Mouse (Mus musculus) gastrocnemius, adult 8-10 months (tissue): ENCODE results near the gene Mogs. TPM values are rescaled to one million over a fixed set of nuclear protein-coding genes. Genes with fewer than 3 reads are reported as not detected.
"Not testable (repeated sequence)": the region's sequence is repeated elsewhere in the genome, so short reads cannot be mapped to it uniquely, and the experiment has no call there.

Experiments
- DNase-seq, 2 experiments: peaks; one replicate each; pipeline ENCODE4 v3.0.0; 2022; ENCODE audit warnings: low spot score in 2 of 2
- microRNA-seq: library from miRNA; unstranded; fragments of <30 nt; microRNA quantifications from one replicate; pipeline ENCODE4 v1.2.0, GENCODE M21; 2022
- total RNA-seq, 4 experiments: library from RNA; stranded (reverse); gene quantifications; 2 replicates each; pipeline ENCODE4 v1.2.4; 2022

The Mogs gene
- total RNA-seq, 4 experiments from 2014 or later, result 5.3 to 5.9 (median 5.5) TPM

GRCm38 (mm10) chr6:83145209-83145608 is 29.9 kb downstream of the Mogs start:
- DNase-seq, result no peak

- no peak for DNase-seq
Measured at GRCm38 (mm10) chr6:83145805-83146204, 30.5 kb downstream of the Mogs start.

GRCm38 (mm10) chr6:83147280-83147679 is 32.0 kb downstream of the Mogs start:
- DNase-seq, result no peak

DNA sequence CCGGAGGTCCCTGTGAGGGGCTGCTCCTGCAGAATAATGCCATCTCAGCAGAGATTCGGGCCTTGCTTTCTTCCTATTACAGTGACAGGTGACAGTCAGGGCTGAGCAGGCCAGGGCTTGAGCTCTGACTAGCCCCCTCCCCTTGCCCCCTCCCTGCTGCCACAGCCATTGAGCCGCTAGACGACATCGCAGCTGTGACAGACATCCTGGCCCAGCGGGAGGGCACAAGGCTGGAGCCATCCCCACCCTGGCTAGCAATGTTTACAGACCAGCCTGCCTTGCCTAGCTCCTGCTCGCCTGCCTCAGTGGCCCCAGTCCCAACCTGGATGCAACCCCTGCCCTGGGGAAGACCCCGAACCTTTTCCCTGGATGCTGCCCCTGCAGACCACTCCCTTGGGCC is 36.4 kb downstream of the Mogs start:
- no peak for DNase-seq

DNA sequence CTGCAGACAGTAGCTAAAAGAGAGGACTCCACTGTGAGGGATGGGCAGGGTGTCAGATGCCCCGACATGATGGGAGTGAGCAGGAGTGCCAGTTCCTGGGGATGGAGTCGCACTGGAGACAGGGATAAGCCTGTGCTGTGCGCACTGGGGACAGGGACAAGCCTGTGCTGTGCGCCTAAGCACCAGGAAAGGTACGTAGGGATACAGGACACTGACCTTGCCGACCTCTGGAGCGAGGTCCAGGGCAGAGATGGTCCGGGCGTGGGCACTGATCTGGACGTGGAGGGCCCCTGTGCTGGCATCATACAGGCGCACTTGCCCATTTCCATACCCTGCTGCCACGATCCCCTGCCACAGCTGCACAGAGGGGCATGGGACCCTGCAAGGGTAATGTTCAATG is 37.7 kb downstream of the Mogs start:
- DNase-seq, result no peak

DNA sequence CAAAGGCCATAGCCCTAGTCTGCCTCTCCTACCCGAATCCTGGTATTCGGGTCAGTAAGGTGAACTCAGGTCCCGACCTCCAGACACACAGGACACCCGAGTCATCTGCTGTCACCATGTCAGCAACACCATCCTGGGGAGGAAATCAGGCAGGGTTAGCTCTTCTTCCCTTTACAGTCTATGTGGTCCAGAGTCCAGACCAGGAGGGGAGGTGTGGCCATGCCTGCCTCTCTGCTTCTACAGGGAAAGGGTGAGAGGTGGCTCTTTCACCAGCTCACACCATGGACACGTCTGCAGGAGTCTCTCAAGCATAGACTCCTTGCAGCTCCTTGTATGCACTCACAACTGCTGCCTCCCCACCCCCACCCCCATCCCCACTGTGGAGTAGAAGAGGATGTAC is 38.2 kb downstream of the Mogs start:
- no peak for DNase-seq

DNA sequence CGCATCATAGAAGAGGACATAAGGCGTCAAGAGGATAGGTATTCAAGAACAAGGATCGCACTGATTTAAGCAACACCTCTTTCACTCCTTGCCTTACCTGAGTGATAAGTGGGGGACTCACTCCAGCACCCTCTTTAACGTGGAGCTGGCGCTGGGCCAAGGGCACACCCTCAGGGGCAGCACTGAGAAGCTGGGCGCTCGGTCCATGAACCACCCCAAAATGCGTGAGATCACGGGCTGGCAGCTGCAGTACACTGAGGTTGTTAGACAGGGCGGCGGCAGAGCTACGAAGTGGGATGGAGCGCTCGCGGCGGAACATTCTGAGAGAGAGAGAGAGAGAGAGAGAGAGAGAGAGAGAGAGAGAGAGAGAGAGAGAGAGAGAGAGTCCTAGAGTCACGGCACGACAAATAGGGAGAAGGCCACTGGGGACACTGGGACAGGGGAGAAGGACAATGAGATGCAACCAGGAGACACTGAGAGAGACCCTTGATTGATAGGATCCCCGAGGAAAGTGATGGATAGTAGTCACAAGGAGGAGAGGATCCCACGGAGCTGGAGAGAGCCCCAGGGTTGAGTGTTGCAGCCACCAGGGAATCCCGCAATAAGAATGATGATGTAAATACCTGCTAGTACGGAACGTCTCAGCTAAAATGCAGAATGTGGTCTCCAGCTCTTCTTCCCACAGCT is 40.4 kb downstream of the Mogs start:
- no peak for DNase-seq

DNA sequence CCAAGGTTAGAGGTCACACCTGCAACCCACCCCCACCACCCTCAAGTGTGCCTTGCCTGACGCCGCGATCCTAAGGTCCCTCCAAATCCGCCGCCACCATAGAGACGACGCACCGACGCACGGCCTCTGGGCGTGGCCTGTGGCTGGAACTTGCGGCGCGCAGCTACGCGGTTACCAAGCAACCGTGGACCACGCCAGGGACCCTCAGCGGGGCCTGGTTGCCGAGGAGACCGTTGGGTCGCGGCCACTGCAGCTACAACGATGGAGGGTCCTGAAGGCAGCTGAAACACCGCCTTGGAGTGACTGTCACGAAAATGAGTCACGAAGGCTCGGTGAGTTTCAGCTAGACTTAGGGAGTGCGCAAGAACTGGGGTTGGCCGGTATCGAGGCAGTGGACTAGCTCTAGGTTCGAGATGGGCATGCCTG is 41.0 kb downstream of the Mogs start, which contains the start of the genes Wdr54 and 1700003E16Rik:
Gene Wdr54, minus strand, starts transcription at position 139 of the 426 bp plus-strand sequence.
Gene 1700003E16Rik, plus strand, starts transcription at position 146 of the 426 bp plus-strand sequence.
- no peak for DNase-seq

- not testable (repeated sequence) for DNase-seq
Measured at GRCm38 (mm10) chr6:83159456-83159855, 44.2 kb downstream of the Mogs start.

GRCm38 (mm10) chr6:83161442-83161841 is 46.1 kb downstream of the Mogs start:
- DNase-seq, result no peak

DNA sequence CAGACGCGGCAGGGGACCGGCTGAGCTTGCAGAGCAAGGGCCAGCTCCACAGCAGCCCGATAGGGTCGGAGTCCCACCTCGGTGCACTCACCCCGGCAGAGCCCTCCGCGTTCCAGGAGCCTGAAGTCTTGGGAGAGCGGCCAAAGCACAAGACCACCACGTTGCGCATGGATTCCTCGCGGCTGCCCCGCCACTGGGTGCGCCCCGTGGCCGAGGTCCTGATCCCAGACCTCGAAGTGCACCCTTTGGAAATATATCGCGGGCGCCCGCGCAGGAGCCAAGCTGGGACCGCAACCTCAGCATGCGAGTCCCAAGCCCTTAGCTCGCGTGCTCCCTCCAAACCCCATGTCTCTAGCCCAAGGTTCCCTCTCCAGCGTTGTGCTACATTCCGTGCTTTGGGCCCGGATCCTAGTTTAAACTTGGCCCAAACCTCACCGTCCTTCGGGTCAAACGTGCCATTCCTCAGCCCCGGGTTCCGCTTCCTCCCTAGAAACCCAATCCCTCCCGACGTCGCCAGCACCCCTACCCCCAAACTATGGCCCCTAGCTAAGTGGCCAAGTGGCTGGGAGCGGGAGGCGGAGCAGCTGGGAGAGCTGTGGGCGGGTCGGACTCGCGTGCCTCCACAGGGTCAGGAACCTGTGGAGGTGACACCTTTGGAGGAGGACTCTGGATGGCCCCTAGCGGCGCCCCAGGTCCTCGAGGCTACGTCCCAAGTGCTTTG is 46.8 kb downstream of the Mogs start:
- DNase-seq, result no peak

GRCm38 (mm10) chr6:83162701-83163100 is 47.4 kb downstream of the Mogs start:
- DNase-seq, result peak in 1 of 2 experiments; percentile 37

GRCm38 (mm10) chr6:83165026-83165606 is 49.8 kb downstream of the Mogs start:
- DNase-seq, result no peak

DNA sequence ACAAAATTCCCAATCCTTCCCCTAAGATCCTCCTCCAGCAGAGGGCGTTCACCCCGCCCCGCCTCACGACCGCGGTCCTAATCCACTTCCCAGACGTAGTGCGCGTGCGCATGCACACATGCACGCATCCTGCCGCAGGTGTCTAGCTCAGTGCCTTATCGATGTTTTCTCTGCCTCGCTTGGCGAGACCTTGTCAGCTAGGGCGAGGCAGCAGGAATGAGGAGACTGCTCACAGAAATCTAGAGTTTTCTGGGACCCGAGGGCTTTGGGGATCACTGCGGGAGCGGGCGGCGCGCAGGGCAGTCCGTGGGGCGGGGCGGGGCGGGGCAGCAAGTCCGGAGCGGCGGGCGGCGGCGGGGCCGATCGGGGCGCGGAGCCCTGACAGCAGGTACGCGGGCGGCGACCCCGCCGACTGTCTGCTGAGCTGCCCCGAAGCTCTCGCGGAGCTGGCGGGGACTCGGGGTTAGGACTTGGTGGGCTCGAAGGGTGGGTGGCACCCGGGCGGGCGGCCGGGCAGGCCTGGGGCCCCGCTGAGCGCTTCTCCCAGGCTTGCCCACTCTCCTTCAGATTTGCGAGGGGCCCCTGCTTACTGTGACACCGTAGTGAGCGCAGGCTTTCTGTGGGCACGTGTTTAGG is 50.4 kb downstream of the Mogs start, which contains the start of gene Dctn1:
Gene Dctn1, plus strand, starts transcription at position 314 of the 636 bp plus-strand sequence.
- peak; percentile 89 to 93 for DNase-seq

DNA sequence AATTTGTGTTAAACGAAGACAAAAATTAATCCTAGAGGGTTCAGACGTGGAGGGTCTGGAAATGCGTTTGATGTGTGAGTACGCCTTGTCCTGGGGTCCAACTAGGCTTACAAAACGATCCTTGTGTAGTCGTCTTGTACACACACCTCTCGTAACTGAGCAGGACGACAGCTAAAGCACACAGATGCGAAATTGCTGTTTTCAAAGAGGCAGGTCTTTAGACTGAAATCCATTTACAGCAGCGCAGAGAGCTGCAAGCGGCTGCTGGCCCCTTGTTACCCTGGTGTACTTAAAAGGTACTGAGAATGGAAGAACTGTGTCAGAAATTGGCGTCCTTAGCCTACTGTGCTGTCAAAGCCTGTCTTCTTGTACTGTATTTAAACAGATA is 50.9 kb downstream of the Mogs start:
- no peak for DNase-seq

Small RNA genes lying within 50 kb of the gene (microRNA-seq; reads per million reads assigned to microRNA genes)
- not detected for gene Mir3470a

Other genes starting within 250 kb of the Mogs start
- gene Sema4f, start 175.7 kb upstream of the Mogs start, total RNA-seq, result under 1 TPM in 1 of 4 experiments, not detected in 3; 0.61 TPM
- not detected for gene M1ap, start 168.6 kb upstream of the Mogs start, total RNA-seq
- gene Dok1, start 82.0 kb upstream of the Mogs start, total RNA-seq, result 1 to 10 TPM in 3 of 4 experiments, under 1 TPM in 1; 0.56 to 1.2 (median 1.1) TPM
- 1 to 10 TPM in 3 of 4 experiments, under 1 TPM in 1; 0.97 to 1.5 (median 1.3) TPM for gene Loxl3, start 81.3 kb upstream of the Mogs start, total RNA-seq
- 100 to 1,000 TPM in 2 of 4 experiments, 10 to 100 TPM in 2; 91.1 to 109 (median 102) TPM for gene Aup1, start 61.0 kb upstream of the Mogs start, total RNA-seq
- gene Htra2, start 60.2 kb upstream of the Mogs start, total RNA-seq, result 10 to 100 TPM; 16.6 to 16.9 (median 16.7) TPM
- under 1 TPM; 0.24 to 0.52 (median 0.33) TPM for gene Dqx1, start 57.7 kb upstream of the Mogs start, total RNA-seq
- not detected for gene Tlx2, start 45.2 kb upstream of the Mogs start, total RNA-seq
- gene Pcgf1, start 37.6 kb upstream of the Mogs start, total RNA-seq, result 1 to 10 TPM; 6.2 to 9.4 (median 7.5) TPM
- under 1 TPM in 2 of 4 experiments, not detected in 2; 0.63 to 0.94 TPM for gene Lbx2, start 29.1 kb upstream of the Mogs start, total RNA-seq
- 1 to 10 TPM in 3 of 4 experiments, not detected in 1; 1.1 to 2.3 (median 1.3) TPM for gene Ccdc142, start 13.9 kb upstream of the Mogs start, total RNA-seq
- gene Gm42688, start 13.9 kb upstream of the Mogs start, total RNA-seq, result under 1 TPM; 0.60 to 0.99 (median 0.82) TPM
- gene Mrpl53, start 6.5 kb upstream of the Mogs start, total RNA-seq, result 100 to 1,000 TPM; 102 to 112 (median 107) TPM
- 10 to 100 TPM; 39.1 to 50.7 (median 45.1) TPM for gene Wbp1, start 6.1 kb downstream of the Mogs start, total RNA-seq
- gene Ino80b, start 9.9 kb downstream of the Mogs start, total RNA-seq, result 10 to 100 TPM; 14.3 to 18.2 (median 16.2) TPM
- gene Rtkn, start 20.0 kb downstream of the Mogs start, total RNA-seq, result 10 to 100 TPM in 3 of 4 experiments, 1 to 10 TPM in 1; 9.0 to 12.2 (median 10.9) TPM
- gene Wdr54, start 40.9 kb downstream of the Mogs start, total RNA-seq, result 1 to 10 TPM in 3 of 4 experiments, under 1 TPM in 1; 0.87 to 2.3 (median 1.1) TPM
- gene 1700003E16Rik, start 40.9 kb downstream of the Mogs start, total RNA-seq, result under 1 TPM in 2 of 4 experiments, not detected in 2; 0.13 to 0.15 TPM
- 100 to 1,000 TPM; 117 to 131 (median 127) TPM for gene Dctn1, start 50.4 kb downstream of the Mogs start, total RNA-seq
- gene Slc4a5, start 104.3 kb downstream of the Mogs start, total RNA-seq, result not detected
- 1 to 10 TPM; 2.9 to 4.7 (median 3.2) TPM for gene Mthfd2, start 210.4 kb downstream of the Mogs start, total RNA-seq
- gene Mob1a, start 210.5 kb downstream of the Mogs start, total RNA-seq, result 10 to 100 TPM in 1 of 4 experiments, 1 to 10 TPM in 3; 7.8 to 10.0 (median 8.7) TPM
- gene Bola3, start 233.7 kb downstream of the Mogs start, total RNA-seq, result 100 to 1,000 TPM; 190 to 220 (median 193) TPM